Mouse (Mus musculus) liver, embryonic 13.5 days (tissue): ENCODE data around the gene Atg9a. TPM values are rescaled to one million over a fixed set of nuclear protein-coding genes. Genes with fewer than 3 reads are reported as not detected.

Source experiments
- ATAC-seq: fragments of 200-750 bp; cut with Nextera tagmentation; 2 replicates; pipeline ENCODE4 v1.8.0; 2017; ENCODE audit warnings: low read depth, mild to moderate bottlenecking, moderate number of reproducible peaks, moderate library complexity
- DNase-seq: peaks from one replicate; pipeline ENCODE4 v3.0.0; 2022
- H3K27ac ChIP-seq: fragments of 300-500 bp; sonication (generic); 2 replicates; pipeline ENCODE4 v1.5.1; 2015; ENCODE audit warnings: moderate library complexity, mild to moderate bottlenecking, inconsistent platforms
- H3K27me3 ChIP-seq: fragments of 300-500 bp; sonication (generic); 2 replicates; pipeline ENCODE4 v1.6.1; 2015; ENCODE audit warnings: mild to moderate bottlenecking, inconsistent platforms
- H3K36me3 ChIP-seq: fragments of 300-500 bp; sonication (generic); 2 replicates; pipeline ENCODE4 v1.6.1; 2015; ENCODE audit warnings: mild to moderate bottlenecking, inconsistent platforms
- H3K4me1 ChIP-seq: fragments of 300-500 bp; sonication (generic); replicated peaks from 2 replicates; pipeline ENCODE4 v1.6.1; 2015; ENCODE audit warnings: inconsistent platforms
- H3K4me2 ChIP-seq: fragments of 300-500 bp; sonication (generic); 2 replicates; pipeline ENCODE4 v1.6.1; 2015; ENCODE audit warnings: inconsistent platforms, mild to moderate bottlenecking, moderate library complexity
- H3K4me3 ChIP-seq: fragments of 300-500 bp; sonication (generic); replicated peaks from 2 replicates; pipeline ENCODE4 v1.5.1; 2015; ENCODE audit warnings: mild to moderate bottlenecking, inconsistent platforms
- H3K9ac ChIP-seq: fragments of 300-500 bp; sonication (generic); 2 replicates; pipeline ENCODE4 v1.6.1; 2015; ENCODE audit warnings: mild to moderate bottlenecking, inconsistent platforms
- H3K9me3 ChIP-seq: fragments of 300-500 bp; sonication (generic); replicated peaks from 2 replicates; pipeline ENCODE4 v1.6.1; 2016; ENCODE audit warnings: inconsistent platforms
- WGBS: fragments of 180-500 bp; shearing (Covaris S2); methylation state at CpG from one replicate; pipeline ENCODE4 v1.1.7; 2015; ENCODE audit not compliant: insufficient replicate concordance; 5-methylcytosine and 5-hydroxymethylcytosine counted together
- polyA plus RNA-seq: library from polyadenylated mRNA; unstranded; fragments of >200 nt; fragmentation: Nextera tagmentation; extraction: Ambion mirVana; gene quantifications from 2 replicates; pipeline ENCODE4 v1.2.1, GENCODE M21; 2015

Gene Atg9a
- polyA plus RNA-seq, 1 experiment from 2014 or later, result 18.2 TPM

DNA sequence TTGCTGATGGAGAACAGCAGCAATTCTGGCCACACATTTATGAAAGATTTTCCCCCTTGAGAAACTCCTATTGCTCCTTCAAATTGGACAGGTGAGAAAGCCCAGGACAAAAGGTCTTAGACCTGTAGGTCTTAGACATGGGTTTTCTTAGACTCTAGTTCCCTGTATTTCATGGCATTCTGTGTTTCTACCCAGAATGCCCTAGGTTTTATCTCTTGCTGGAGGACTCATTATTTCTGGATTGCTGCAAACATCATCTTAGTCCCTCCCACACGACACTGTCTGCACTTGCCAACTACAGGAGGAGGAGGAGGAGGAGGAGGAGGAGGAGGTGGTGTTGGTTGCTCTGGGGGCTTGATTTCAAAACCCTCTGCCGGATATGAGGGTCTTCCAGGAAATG, 34.1 kb upstream of the Atg9a start:
- Histone ChIP-seq H3K36me3 (no peaks in the 10 kb centered on the region), H3K4me1 (peaks cover 64% of the 10 kb centered on the region), H3K4me3 (no peak overlapping the region), H3K4me2 (no peak overlapping the region), H3K27me3 (peaks cover 9% of the 10 kb centered on the region), H3K27ac (no peak overlapping the region), H3K9me3 (no peaks in the 10 kb centered on the region), H3K9ac (no peak overlapping the region)
- 34% methylated on average over 2 of the region's 2 CpGs for WGBS
- ATAC-seq (no peak), DNase-seq (no peak)

DNA sequence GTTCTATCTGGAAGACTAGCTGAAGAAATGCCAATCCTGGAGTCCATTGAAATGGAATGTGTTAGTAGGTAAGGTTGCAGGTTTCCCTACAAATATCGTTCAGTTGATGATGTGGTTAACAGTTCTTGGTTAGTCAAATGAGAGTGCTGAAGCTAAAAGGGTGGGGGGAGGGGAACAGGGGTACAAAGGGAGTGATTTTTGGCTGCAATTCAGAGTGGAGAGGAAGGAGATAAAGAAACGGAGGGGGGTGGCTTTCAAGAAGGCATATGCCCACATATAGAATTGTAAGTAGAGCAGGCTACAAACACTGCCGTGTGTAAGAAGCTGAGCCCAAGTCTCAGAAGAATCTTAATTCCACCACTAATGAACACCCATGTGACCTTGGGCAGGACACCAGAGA, 33.5 kb upstream of the Atg9a start:
- Histone ChIP-seq H3K4me2 (no peak overlapping the region), H3K27me3 (peaks cover 16% of the 10 kb centered on the region), H3K36me3 (no peaks in the 10 kb centered on the region), H3K4me3 (no peak overlapping the region), H3K9ac (no peak overlapping the region; the same call in 1 of the 2 replicates), H3K4me1 (peaks cover 58% of the 10 kb centered on the region), H3K27ac (no peak overlapping the region), H3K9me3 (no peaks in the 10 kb centered on the region)
- DNase-seq, result no peak
- ATAC-seq, result no peak
- WGBS, result 26% methylated on average over 3 of the region's 3 CpGs

DNA sequence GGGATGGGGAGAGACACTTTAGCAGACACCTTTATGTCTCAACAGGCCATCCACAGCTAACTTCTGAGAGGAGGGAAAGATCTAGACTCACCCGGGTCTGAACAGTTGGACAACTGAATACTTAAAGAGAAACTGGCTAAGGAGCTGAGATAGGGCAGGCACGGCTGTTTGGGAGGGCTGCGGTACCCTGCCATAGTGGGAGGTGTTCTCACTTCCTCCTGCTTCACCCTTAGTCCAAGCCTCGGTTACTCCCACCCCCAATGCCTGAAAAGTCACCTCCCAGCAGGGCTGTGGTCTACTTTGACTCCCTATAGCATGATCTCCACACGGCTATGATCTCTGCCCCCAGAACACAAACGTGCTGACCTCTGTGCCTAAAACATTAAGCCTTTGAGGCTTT, 31.5 kb upstream of the Atg9a start:
- no peaks in the 10 kb centered on the region for H3K36me3 ChIP-seq
- no peak overlapping the region for H3K27ac ChIP-seq
- peaks cover 49% of the 10 kb centered on the region for H3K4me1 ChIP-seq
- no peaks in the 10 kb centered on the region for H3K9me3 ChIP-seq
- 24% methylated on average over 6 of the region's 6 CpGs for WGBS
- H3K9ac ChIP-seq, result no peak overlapping the region
- ATAC-seq (no peak), DNase-seq (no peak)
- H3K4me3 ChIP-seq, result no peak overlapping the region
- H3K4me2 ChIP-seq, result no peak overlapping the region
- peaks cover 27% of the 10 kb centered on the region for H3K27me3 ChIP-seq

DNA sequence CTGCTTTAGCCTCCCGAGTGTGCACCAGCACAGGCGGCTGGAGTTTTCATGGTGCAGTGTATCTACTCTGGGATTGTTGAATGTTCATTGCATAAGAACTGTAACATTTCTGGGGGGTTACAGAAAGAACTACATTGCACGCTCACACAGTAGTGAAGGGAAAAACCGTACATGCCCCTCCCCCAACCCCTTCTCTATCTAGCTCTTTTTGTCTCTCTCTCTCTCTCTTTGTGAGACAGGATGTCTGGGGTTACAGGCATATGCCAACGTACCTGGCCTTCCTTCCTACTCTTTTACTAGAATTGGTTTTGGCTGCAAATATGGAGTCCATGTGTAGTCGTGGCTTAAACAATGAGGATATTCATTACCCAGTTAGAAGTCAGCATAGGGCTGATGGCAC, 30.9 kb upstream of the Atg9a start:
- H3K27ac ChIP-seq, result no peak overlapping the region
- H3K27me3 ChIP-seq, result peaks cover 27% of the 10 kb centered on the region
- no peak overlapping the region for H3K9ac ChIP-seq
- peaks cover 47% of the 10 kb centered on the region for H3K4me1 ChIP-seq
- H3K4me2 ChIP-seq, result no peak overlapping the region
- DNase-seq (no peak), ATAC-seq (no peak)
- no peak overlapping the region for H3K4me3 ChIP-seq
- H3K9me3 ChIP-seq, result no peaks in the 10 kb centered on the region
- WGBS, result 54% methylated on average over 6 of the region's 6 CpGs
- no peaks in the 10 kb centered on the region for H3K36me3 ChIP-seq

DNA sequence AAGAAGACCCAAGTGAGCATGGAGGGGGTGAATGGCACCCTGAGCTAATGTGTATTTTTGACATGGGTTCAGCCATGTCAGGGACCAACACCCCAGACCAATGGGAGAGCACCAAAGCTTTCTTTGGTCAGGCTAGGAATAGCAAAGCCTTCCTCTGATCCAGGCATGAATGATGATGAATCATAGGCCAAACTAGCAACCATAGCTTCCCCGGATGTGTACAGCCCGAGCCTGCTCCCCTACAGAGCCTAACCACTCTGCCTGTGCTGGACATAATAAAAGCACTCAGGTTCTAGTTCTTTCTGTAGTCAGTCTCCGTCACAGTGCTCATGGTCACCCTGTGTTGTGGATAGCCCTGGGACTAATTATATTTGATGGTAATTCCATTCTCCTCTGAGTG, 29.5 kb upstream of the Atg9a start:
- H3K27ac ChIP-seq, result no peak overlapping the region
- H3K4me1 ChIP-seq, result peaks cover 50% of the 10 kb centered on the region
- peaks cover 8% of the 10 kb centered on the region for H3K36me3 ChIP-seq
- H3K9me3 ChIP-seq, result no peaks in the 10 kb centered on the region
- no peak overlapping the region for H3K4me3 ChIP-seq
- H3K4me2 ChIP-seq, result no peak overlapping the region
- ATAC-seq (no peak), DNase-seq (no peak)
- 70% methylated on average over 3 of the region's 3 CpGs for WGBS
- H3K9ac ChIP-seq, result no peak overlapping the region
- peaks cover 27% of the 10 kb centered on the region for H3K27me3 ChIP-seq

DNA sequence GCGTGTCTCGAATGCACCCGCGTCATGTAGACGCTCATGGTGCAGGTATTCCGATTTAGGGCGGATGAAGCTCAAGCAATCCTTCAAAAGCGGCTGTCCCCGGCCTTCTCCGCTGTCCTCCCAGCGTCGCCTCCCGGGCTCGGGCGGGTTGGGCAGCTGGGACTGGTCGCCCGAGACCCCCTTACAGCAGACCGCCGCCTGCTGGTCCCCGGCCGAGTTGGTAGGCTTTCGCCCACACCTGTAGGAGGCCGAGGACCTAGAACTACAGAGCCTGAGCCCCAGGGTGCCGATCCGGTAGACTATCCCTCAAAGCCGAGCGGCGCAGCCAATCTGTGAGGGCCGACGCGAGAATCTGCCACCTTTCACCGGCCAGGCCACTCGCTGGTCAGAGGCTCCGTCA, 27.5 kb upstream of the Atg9a start, which contains the start of gene Tuba4a:
Tuba4a (minus strand) TSS at position 335 of the 400 bp plus-strand sequence.
- 3% methylated on average over 34 of the region's 34 CpGs for WGBS
- peak; percentile 17 for ATAC-seq
- no peak for DNase-seq

DNA sequence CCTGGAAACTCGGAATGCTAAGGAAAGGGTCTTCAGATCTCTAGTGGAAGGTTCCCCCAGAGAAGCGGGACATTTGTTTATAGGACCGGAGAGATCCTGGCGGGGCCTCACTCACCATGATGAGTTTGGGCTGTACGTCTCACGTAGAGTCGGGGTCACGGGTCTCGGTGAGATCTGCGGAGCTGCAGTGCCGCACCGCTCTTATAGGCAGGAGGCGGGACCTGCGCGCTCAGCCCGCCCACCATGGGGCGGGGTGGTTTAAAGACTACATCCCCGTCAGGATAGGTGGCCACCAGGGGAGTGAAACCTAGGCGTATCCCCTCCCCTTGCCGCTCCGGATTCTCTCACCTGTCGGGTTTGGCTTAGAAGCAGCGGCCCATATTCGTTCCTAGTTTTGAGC, 27.1 kb upstream of the Atg9a start:
- Histone ChIP-seq H3K9me3 (no peaks in the 10 kb centered on the region), H3K4me3 (peak overlapping the region; percentile 91), H3K4me2 (peak overlapping the region; percentile 99), H3K36me3 (peaks cover 32% of the 10 kb centered on the region), H3K27ac (peak overlapping the region; percentile 96), H3K27me3 (peaks cover 27% of the 10 kb centered on the region), H3K4me1 (peaks cover 52% of the 10 kb centered on the region), H3K9ac (peak overlapping the region; percentile 96)
- DNase-seq, result peak; percentile 95
- under 1% methylated on average over 24 of the region's 24 CpGs for WGBS
- ATAC-seq, result peak; percentile 85

More for the DNA sequence above, 27.5 kb upstream of the Atg9a start, which contains the start of gene Tuba4a:
- H3K4me1 ChIP-seq, result peaks cover 51% of the 10 kb centered on the region
- peak within 1 kb of the TSS; percentile 91 for H3K4me3 ChIP-seq
- peak within 1 kb of the TSS; percentile 96 for H3K27ac ChIP-seq
- H3K36me3 ChIP-seq, result peaks cover 28% of the 10 kb centered on the region
- H3K9ac ChIP-seq, result peak within 1 kb of the TSS; percentile 96
- peaks cover 27% of the 10 kb centered on the region for H3K27me3 ChIP-seq
- no peaks in the 10 kb centered on the region for H3K9me3 ChIP-seq
- peak within 1 kb of the TSS; percentile 99 for H3K4me2 ChIP-seq

DNA sequence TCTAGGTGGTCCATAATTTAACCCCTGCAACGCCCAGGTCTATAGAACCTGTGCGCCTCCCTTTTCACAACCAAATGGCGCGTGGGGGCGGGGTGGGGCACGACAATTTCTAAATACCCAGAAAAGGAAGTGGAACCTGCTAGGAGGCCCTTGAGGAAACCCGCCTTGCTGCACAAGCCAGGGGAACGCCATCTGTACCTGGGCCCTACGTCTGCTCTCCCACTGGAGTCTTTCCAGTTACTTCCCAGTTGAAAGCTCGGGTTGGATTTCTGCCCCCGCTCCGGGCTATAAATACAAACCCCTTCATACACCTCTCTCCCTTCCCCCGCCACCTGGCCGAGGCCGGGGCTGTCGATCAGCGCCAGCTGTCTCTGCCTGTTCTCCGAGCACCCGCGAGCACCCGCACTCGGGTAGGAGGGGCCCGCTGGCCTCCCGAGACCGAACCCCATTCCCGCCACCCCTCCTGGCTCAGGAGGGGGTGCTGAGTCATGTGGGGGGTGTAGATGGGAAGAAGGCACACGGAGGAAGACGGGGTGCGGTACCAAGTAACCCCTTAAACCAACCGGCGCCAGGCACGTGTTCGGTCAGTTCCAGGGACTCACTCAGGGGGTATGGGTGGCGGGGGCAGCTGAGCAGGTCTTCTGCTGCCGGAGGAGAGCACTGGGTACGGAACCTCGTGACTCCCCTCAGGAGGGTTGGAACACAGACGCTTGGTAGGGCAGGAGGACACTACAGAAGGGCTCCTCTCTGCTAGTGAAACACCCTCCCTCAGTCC, 26.4 kb upstream of the Atg9a start:
- DNase-seq (peak; percentile 71), ATAC-seq (peak; percentile 56)
- peaks cover 27% of the 10 kb centered on the region for H3K27me3 ChIP-seq
- no peaks in the 10 kb centered on the region for H3K9me3 ChIP-seq
- H3K4me2 ChIP-seq, result peak overlapping the region; percentile 99
- H3K36me3 ChIP-seq, result peaks cover 39% of the 10 kb centered on the region
- H3K27ac ChIP-seq, result peak overlapping the region; percentile 96
- WGBS, result under 1% methylated on average over 38 of the region's 38 CpGs
- H3K4me3 ChIP-seq, result peak overlapping the region; percentile 91
- peak overlapping the region; percentile 96 for H3K9ac ChIP-seq
- peaks cover 55% of the 10 kb centered on the region for H3K4me1 ChIP-seq

DNA sequence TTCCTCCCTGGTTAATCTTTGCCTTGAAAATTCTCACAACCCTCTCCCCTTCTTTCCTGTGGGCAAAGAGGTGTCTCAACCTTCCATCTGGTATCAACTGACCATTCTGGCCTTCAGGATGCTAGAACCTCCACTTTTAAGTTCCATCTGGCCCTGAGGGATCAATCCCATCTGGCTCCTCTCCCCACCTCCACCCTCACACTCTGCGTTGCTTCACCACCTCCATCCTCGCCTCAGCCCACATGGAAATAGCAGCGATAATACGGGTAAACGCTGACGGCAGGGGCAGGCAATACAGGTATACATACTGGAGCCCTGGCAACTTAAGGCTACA, 25.9 kb upstream of the Atg9a start:
- Histone ChIP-seq H3K9me3 (no peaks in the 10 kb centered on the region), H3K36me3 (peaks cover 44% of the 10 kb centered on the region), H3K4me2 (peak overlapping the region; percentile 99), H3K4me1 (peaks cover 59% of the 10 kb centered on the region), H3K9ac (peak overlapping the region; percentile 96), H3K4me3 (peak overlapping the region; percentile 91), H3K27ac (peak overlapping the region; percentile 96), H3K27me3 (peaks cover 27% of the 10 kb centered on the region)
- DNase-seq (no peak), ATAC-seq (peak; percentile 2)
- WGBS, result 2% methylated on average over 6 of the region's 6 CpGs

DNA sequence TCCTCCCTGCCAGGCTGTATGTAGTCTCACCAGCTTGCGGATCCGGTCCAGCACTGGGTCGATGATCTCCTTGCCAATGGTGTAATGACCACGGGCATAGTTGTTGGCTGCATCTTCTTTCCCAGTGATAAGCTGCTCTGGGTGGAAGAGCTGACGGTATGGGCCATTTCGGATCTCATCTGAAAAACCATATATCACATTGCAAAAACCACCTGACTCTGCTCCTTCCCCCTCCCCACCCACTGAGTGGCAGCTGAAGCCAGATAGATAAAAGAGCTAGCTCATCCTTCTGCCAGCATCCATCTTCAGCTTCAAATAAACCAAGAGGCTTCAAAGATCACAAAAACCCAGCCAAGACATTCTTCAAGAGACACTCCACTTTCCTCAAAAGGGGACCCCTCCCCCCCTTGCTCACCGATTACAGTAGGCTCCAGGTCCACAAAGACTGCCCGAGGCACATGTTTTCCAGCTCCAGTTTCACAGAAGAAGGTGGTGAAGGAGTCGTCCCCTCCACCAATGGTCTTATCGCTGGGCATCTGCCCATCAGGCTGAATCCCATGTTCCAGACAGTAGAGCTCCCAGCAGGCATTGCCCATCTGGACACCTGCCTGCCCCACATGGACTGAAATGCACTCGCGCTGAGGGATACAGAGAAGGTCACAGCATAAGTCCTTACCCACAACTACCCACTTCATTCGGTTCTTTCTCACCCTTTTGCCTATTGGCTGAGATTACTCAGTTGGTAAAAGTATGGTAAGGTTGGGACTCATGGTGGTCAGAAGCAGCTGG, 25.0 kb upstream of the Atg9a start:
- H3K27ac ChIP-seq, result peak overlapping the region; percentile 96
- H3K36me3 ChIP-seq, result peaks cover 52% of the 10 kb centered on the region
- peak; percentile 71 for DNase-seq
- H3K27me3 ChIP-seq, result peaks cover 24% of the 10 kb centered on the region
- peaks cover 67% of the 10 kb centered on the region for H3K4me1 ChIP-seq
- no peaks in the 10 kb centered on the region for H3K9me3 ChIP-seq
- 40% methylated on average over 13 of the region's 13 CpGs for WGBS
- peak overlapping the region; percentile 91 for H3K4me3 ChIP-seq
- peak; percentile 58 for ATAC-seq
- H3K4me2 ChIP-seq, result peak overlapping the region; percentile 99
- peak overlapping the region; percentile 96 for H3K9ac ChIP-seq

DNA sequence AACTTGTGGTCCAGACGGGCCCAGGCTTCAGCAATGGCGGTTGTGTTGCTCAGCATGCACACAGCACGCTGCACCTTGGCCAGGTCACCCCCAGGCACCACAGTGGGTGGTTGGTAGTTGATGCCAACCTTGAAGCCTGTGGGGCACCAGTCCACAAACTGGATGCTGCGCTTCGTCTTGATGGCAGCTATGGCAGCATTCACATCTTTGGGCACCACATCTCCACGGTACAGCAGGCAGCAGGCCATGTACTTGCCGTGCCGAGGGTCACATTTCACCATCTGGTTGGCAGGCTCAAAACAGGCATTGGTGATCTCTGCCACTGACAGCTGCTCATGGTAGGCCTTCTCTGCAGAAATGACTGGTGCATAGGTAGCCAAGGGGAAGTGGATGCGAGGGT, 23.8 kb upstream of the Atg9a start:
- peak overlapping the region; percentile 96 for H3K9ac ChIP-seq
- H3K36me3 ChIP-seq, result peaks cover 56% of the 10 kb centered on the region
- H3K4me3 ChIP-seq, result peak overlapping the region; percentile 91
- peaks cover 15% of the 10 kb centered on the region for H3K27me3 ChIP-seq
- peaks cover 77% of the 10 kb centered on the region for H3K4me1 ChIP-seq
- 86% methylated on average over 9 of the region's 9 CpGs for WGBS
- H3K4me2 ChIP-seq, result peak overlapping the region; percentile 99
- H3K9me3 ChIP-seq, result no peaks in the 10 kb centered on the region
- ATAC-seq (no peak), DNase-seq (no peak)
- H3K27ac ChIP-seq, result peak overlapping the region; percentile 96
